Mouse (Mus musculus) A20 (cell line): Measurements from ENCODE around the gene Acer1.
"Not testable (repeated sequence)": the region's sequence is repeated elsewhere in the genome, so short reads cannot be mapped to it uniquely, and the experiment has no call there.

Experiments
- DNase-seq: peaks from one replicate; pipeline ENCODE4 v3.0.0-alpha.2; 2011; ENCODE audit warnings: low read depth, low spot score

The Acer1 gene

GRCm38 (mm10) chr17:56952639-56953038 is 29.3 kb downstream of the Acer1 start:
- no peak for DNase-seq

GRCm38 (mm10) chr17:56950915-56951314 is 31.0 kb downstream of the Acer1 start:
- DNase-seq: peak; percentile 75

GRCm38 (mm10) chr17:56938751-56939150 is 43.2 kb downstream of the Acer1 start:
- no peak for DNase-seq

GRCm38 (mm10) chr17:56936731-56937130 is 45.2 kb downstream of the Acer1 start:
- DNase-seq: no peak

GRCm38 (mm10) chr17:56935363-56936131 is 46.4 kb downstream of the Acer1 start, which contains the start of gene Mllt1:
Mllt1 (minus strand) TSS chr17:56935415.
- peak; percentile 99 for DNase-seq

- DNase-seq: peak; percentile 58
Observed at GRCm38 (mm10) chr17:56934545-56935330, 47.2 kb downstream of the Acer1 start.

GRCm38 (mm10) chr17:56933395-56933794 is 48.5 kb downstream of the Acer1 start:
- DNase-seq: no peak

- no peak for DNase-seq
Observed at GRCm38 (mm10) chr17:56930026-56930425, 51.9 kb downstream of the Acer1 start.

- peak; percentile 41 for DNase-seq
Observed at GRCm38 (mm10) chr17:56929530-56929929, 52.4 kb downstream of the Acer1 start.

GRCm38 (mm10) chr17:56929101-56929500 is 52.8 kb downstream of the Acer1 start:
- no peak for DNase-seq

GRCm38 (mm10) chr17:56925998-56926397 is 55.9 kb downstream of the Acer1 start:
- DNase-seq: no peak

- DNase-seq: no peak
Observed at GRCm38 (mm10) chr17:56919725-56920124, 62.2 kb downstream of the Acer1 start.

- DNase-seq: no peak
Observed at GRCm38 (mm10) chr17:56917166-56917565, 64.8 kb downstream of the Acer1 start.

GRCm38 (mm10) chr17:56913444-56913843 is 68.5 kb downstream of the Acer1 start:
- no peak for DNase-seq

GRCm38 (mm10) chr17:56913023-56913422 is 68.9 kb downstream of the Acer1 start:
- no peak for DNase-seq

- DNase-seq: not testable (repeated sequence)
Observed at GRCm38 (mm10) chr17:56909764-56910163, 72.2 kb downstream of the Acer1 start.

GRCm38 (mm10) chr17:56907887-56908286 is 74.0 kb downstream of the Acer1 start:
- DNase-seq: no peak

GRCm38 (mm10) chr17:56907096-56907495 is 74.8 kb downstream of the Acer1 start:
- DNase-seq: no peak

GRCm38 (mm10) chr17:56906166-56906565 is 75.8 kb downstream of the Acer1 start:
- no peak for DNase-seq
